Mouse (Mus musculus): ENCODE data around the gene Mesp2. TPM values are rescaled to one million over a fixed set of nuclear protein-coding genes. Genes with fewer than 3 reads are reported as not detected.

The Mesp2 gene
- polyA plus RNA-seq, 1 experiment: 0.33 TPM

DNA sequence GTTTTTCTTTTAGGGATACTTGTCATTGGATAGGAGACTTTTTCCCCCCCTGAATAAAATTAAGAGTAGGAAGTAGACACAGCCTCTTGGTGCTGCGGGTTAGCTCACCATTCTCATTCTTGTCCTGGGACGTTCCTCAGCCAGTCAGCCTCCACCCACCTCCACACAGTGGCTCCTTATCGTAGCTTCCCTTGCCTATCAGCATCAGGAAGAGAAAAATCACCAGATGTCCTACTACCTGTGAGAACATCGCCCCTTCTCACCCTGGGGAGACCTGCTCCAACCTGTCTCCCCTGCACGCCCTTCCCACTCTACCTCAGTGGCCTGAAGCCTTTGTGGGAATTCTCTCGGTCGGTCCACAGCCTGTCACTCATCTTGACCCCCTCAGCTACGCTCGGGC is 50.3 kb downstream of the Mesp2 start, which contains the start of gene Anpep:
TSS of gene Anpep (minus strand) at position 249 of the 400 bp plus-strand sequence.
- H3K4me3 ChIP-seq (ENCODE audit: low read depth, low read length): no peak within 1 kb of the TSS
- H3K27me3 ChIP-seq (ENCODE audit: control insufficient read depth, insufficient read depth, low read length): no peaks in the 10 kb centered on the region
- TF ChIP-seq CTCF (IDR thresholded peaks at IDR 0.05; ENCODE audit: extremely low read depth, insufficient read length, insufficient replicate concordance, low read depth, low read length) (no peak), POLR2A (IDR thresholded peaks at IDR 0.05; ENCODE audit: low read depth, low read length) (no peak)
- H3K4me1 ChIP-seq (ENCODE audit: control insufficient read depth, insufficient read depth, insufficient read length, low read length): peaks cover 12% of the 10 kb centered on the region; the same call in 1 of the 2 replicates
- no peak within 1 kb of the TSS for H3K27ac ChIP-seq (ENCODE audit: insufficient read depth, low read depth, low read length)
- no peaks in the 10 kb centered on the region for H3K36me3 ChIP-seq (ENCODE audit: control insufficient read depth, insufficient read depth, low read length)
- WGBS: 58% methylated on average over 9 of the region's 9 CpGs

- Histone ChIP-seq H3K4me1 (ENCODE audit: control insufficient read depth, insufficient read depth, insufficient read length, low read length) (peaks cover 15% of the 10 kb centered on the region; the same call in 1 of the 2 replicates), H3K27me3 (ENCODE audit: control insufficient read depth, insufficient read depth, low read length) (no peaks in the 10 kb centered on the region), H3K4me3 (ENCODE audit: low read depth, low read length) (no peak overlapping the region), H3K36me3 (ENCODE audit: control insufficient read depth, insufficient read depth, low read length) (no peaks in the 10 kb centered on the region), H3K27ac (ENCODE audit: insufficient read depth, low read depth, low read length) (no peak overlapping the region)
- WGBS: 78% methylated on average over 8 of the region's 8 CpGs
- TF ChIP-seq CTCF (IDR thresholded peaks at IDR 0.05; ENCODE audit: extremely low read depth, insufficient read length, insufficient replicate concordance, low read depth, low read length) (no peak), POLR2A (IDR thresholded peaks at IDR 0.05; ENCODE audit: low read depth, low read length) (no peak)
Observed at GRCm38 (mm10) chr7:79861794-79862193, 51.3 kb downstream of the Mesp2 start.

Other genes starting within 250 kb of the Mesp2 start
- gene Rhcg, start 193.1 kb upstream of the Mesp2 start, polyA plus RNA-seq (2012; rRNA removed): not detected in 2 replicates
- 0.85 and 1.1 TPM in 2 replicates for gene Ticrr, start 150.5 kb upstream of the Mesp2 start, polyA plus RNA-seq (2012; rRNA removed)
- 0.39 and 0.86 TPM in 2 replicates for gene Kif7, start 95.0 kb upstream of the Mesp2 start, polyA plus RNA-seq (2012; rRNA removed)
- 1.5 and 4.5 TPM in 2 replicates for gene Plin1, start 77.8 kb upstream of the Mesp2 start, polyA plus RNA-seq (2012; rRNA removed)
- 13.8 and 17.9 TPM in 2 replicates for gene Pex11a, start 67.6 kb upstream of the Mesp2 start, polyA plus RNA-seq (2012; rRNA removed)
- gene Wdr93, start 67.6 kb upstream of the Mesp2 start, polyA plus RNA-seq (2012; rRNA removed): 0.06 and 0.08 TPM in 2 replicates
- gene Mesp1, start 16.9 kb upstream of the Mesp2 start, polyA plus RNA-seq (2012; rRNA removed): 0.28 and 1.2 TPM in 2 replicates
- 1,432 and 7,549 TPM in 2 replicates for gene Anpep, start 50.3 kb downstream of the Mesp2 start, polyA plus RNA-seq (2012; rRNA removed)
- 5.2 and 10.4 TPM in 2 replicates for gene Ap3s2, start 109.9 kb downstream of the Mesp2 start, polyA plus RNA-seq (2012; rRNA removed)
- gene Arpin, start 124.6 kb downstream of the Mesp2 start, polyA plus RNA-seq (2012; rRNA removed): 21.3 and 23.2 TPM in 2 replicates
- 34.9 and 67.9 TPM in 2 replicates for gene Zfp710, start 214.1 kb downstream of the Mesp2 start, polyA plus RNA-seq (2012; rRNA removed)

All from small intestine, adult 2 months (tissue).